Mouse (Mus musculus) adrenal gland, postnatal 36 days (tissue): ENCODE results near the gene Gm26727. TPM values are rescaled to one million over a fixed set of nuclear protein-coding genes. Genes with fewer than 3 reads are reported as not detected.
"Not testable (repeated sequence)": the region's sequence is repeated elsewhere in the genome, so short reads cannot be mapped to it uniquely, and the experiment has no call there.

ENCODE experiments used
- DNase-seq, 2 experiments: peaks; one replicate each; pipeline ENCODE4 v3.0.0; 2021; ENCODE audit warnings: mixed read lengths in 1 of 2
- long read RNA-seq, 2 experiments: library from polyadenylated mRNA; stranded (forward); transcript quantifications; one replicate each; pipeline ENCODE4 v2.0.0; 2021; ENCODE audit warnings: borderline sequencing depth in 2 of 2
- total RNA-seq, 2 experiments: library from RNA; stranded (reverse); gene quantifications; 2 replicates each; pipeline ENCODE4 v1.2.3; 2021

The Gm26727 gene
- not detected for total RNA-seq
- long read RNA-seq, experiment 1 = 0 reads
- long read RNA-seq, experiment 2 = 0 reads

DNA sequence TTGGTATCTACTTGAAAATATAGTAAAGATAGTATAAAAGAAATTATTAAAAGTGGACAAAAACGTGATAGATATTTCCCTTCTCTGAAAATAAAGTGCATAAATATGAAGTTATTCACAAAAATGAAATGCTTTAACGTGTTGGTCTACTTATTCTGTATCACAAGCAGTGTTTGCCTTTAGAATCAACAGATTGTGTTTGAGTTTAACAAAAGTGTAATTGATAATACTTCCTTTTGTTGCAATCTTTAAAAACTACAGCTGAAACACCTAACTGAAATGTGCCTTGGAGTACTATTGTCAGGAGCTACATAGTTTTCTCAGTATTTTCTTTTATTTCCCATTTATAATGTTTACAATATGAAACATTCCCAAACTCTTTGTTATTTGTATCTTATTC, at the start of gene Gm26727:
Gene Gm26727, minus strand, starts transcription at position 101 of the 400 bp plus-strand sequence.
- no peak for DNase-seq

- DNase-seq = no peak
Measured at GRCm38 (mm10) chr2:67481051-67481450, 48.1 kb upstream of the Gm26727 start.

- peak; percentile 49 to 67 for DNase-seq
Measured at GRCm38 (mm10) chr2:67477753-67478152, 44.8 kb upstream of the Gm26727 start.

GRCm38 (mm10) chr2:67470030-67470429, 37.0 kb upstream of the Gm26727 start:
- not testable (repeated sequence) for DNase-seq

DNA sequence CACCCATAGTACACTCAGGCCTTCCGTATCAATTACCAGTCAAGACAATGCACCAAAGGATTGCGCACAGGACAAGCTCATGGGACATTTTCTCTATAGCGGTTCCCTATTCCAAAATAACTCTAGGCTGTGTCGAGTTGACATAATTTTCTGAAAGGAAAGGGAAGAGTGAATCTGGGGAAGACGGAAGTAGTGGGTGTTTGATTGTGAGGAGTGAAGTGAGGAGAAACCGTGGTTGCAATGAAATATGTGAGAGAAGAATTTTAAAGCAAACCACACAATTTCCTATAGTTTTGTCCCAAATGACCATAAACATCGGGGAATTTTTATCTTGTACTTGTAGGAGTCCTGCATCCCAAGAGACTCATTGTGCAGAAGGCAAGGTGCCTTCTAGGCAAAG, 34.1 kb upstream of the Gm26727 start:
- DNase-seq = no peak

- DNase-seq = no peak
Measured at GRCm38 (mm10) chr2:67460857-67461256, 27.9 kb upstream of the Gm26727 start.

GRCm38 (mm10) chr2:67447206-67447605, 14.2 kb upstream of the Gm26727 start:
- no peak for DNase-seq

DNA sequence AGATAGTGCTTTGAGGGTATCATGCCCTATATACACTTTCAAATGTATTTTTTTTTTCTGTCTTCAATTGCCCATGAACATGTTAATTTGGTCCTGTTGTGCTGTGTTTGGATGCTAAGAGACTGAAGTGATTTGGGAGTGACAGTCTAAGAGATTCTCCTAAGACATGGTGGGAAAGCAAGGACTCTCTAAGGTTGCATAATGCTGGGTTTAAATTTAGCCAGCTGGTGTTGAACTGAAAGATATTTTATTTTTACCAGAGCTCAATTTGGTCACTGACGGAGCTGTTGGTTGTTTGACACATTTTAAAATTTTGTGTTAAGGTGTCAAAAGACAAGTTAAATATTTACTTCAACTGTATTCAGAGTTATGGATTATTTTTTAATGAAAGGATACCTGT, 13.8 kb upstream of the Gm26727 start:
- no peak for DNase-seq

DNA sequence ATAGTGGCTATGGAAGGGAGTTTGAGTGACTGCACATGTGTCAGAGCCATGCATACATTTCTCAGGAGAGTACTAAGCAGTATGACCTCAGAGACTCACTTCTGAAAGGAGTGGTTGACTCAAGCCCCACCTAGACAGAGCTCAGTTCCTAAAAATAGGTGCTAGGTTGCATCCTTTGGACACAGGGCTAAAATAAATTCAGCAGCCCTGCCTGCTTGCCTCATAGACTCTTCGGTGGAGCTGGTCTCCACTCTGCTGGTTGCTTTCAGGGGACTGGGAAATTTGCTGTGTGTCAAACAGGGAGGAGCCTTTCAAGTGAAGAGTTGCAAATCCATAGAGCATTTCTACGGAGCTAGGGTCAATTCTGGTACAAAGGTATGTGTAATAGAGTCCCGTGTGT, 12.8 kb upstream of the Gm26727 start, which contains the start of gene Xirp2:
Gene Xirp2, plus strand, starts transcription at position 223 of the 400 bp plus-strand sequence.
- DNase-seq = no peak

DNA sequence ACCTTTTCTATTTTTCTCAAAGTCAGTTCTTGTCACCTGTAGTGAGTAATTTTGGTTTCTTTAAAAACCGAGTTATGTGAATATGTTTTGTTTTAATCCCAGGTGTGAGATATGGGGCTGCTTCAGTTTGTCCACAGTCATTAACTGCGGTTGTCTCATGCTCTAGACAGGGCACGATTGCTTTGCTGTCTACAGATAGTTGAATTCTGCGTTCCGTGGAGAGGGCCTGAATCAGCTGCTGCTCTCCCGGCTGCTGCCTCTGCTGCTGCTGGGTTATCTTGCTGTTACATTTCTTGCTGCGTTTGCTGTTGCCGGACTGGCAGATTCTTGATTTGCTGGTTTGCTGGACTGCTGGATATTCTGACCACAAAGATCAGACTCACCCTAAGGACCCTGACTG, 5.3 kb upstream of the Gm26727 start:
- no peak for DNase-seq

GRCm38 (mm10) chr2:67422799-67423198, 10.2 kb downstream of the Gm26727 start:
- no peak for DNase-seq

DNA sequence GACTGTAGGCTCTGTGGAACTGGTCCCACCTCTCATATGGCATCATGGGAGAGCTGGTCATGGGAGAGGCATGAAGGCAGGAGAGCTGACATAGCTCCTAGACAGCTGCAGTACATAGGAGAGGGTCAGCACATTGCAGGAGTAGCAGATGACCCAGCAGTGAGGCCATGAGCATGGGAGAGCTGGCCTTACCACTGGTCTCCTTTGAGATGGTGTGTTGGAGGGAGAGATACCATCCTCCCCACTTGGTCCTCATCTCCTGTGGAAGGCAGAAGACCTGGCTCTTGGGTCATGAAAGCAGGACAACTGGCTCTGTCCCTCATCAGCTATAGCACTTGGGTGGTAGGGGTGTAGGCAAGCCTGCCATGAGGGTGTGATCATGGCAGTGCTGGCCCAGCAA, 12.1 kb downstream of the Gm26727 start:
- no peak for DNase-seq

GRCm38 (mm10) chr2:67413425-67413824, 19.6 kb downstream of the Gm26727 start, which contains the start of gene Gm21830:
TSS of gene Gm21830 (plus strand) at chr2:67413725.
- not testable (repeated sequence) for DNase-seq

Other genes with a start within 250 kb of the Gm26727 start
- gene Gm21830, start 19.5 kb downstream of the Gm26727 start, total RNA-seq = not detected
- gene Xirp2, start 12.8 kb upstream of the Gm26727 start, total RNA-seq = under 1 TPM in 1 of 2 experiments, not detected in 1; 0.10 TPM
- gene B3galt1, start 132.7 kb upstream of the Gm26727 start, total RNA-seq = 1 to 10 TPM; 2.3 to 3.1 TPM